Mouse (Mus musculus) MEL (cell line): ENCODE measurements at regions not wholly inside any gene's neighbourhood (a gene's known extent, or its start where the extent isn't known, plus 50 kb on each side); places are given as distances from the start of the nearest gene placed in this dataset.

ENCODE experiments used
- DNase-seq: peaks from one replicate; pipeline ENCODE4 v3.0.0; 2011; ENCODE audit warnings: low read depth, low spot score
- H3K27ac ChIP-seq: 2 replicates; pipeline ENCODE4 v1.5.1; 2012; ENCODE audit warnings: low read depth, mild to moderate bottlenecking, control low read depth, low read length, moderate library complexity; ENCODE audit not compliant: control insufficient read depth
- H3K27me3 ChIP-seq, 2 experiments: fragments of 150-350 bp in 1 of 2; sonication (generic) in 1 of 2; 2 replicates each; pipeline ENCODE4 v1.6.1; 2012; ENCODE audit warnings: low read length in 2 of 2, mild to moderate bottlenecking in 2 of 2, improper control_type of control experiment in 1 of 2, moderate library complexity in 1 of 2; ENCODE audit not compliant: insufficient read depth in 2 of 2, control insufficient read depth in 1 of 2
- H3K36me3 ChIP-seq, 2 experiments: 2 replicates each; pipeline ENCODE4 v1.6.1; 2012 to 2014; ENCODE audit warnings: low read length in 2 of 2, improper control_type of control experiment in 1 of 2, inconsistent platforms in 1 of 2, mild to moderate bottlenecking in 1 of 2; ENCODE audit not compliant: insufficient read depth in 2 of 2, control insufficient read depth in 1 of 2
- H3K4me1 ChIP-seq, 2 experiments: fragments of 150-350 bp in 1 of 2; sonication (generic) in 1 of 2; 2 replicates each; pipeline ENCODE4 v1.6.1; 2012; ENCODE audit warnings: low read length in 2 of 2, improper control_type of control experiment in 1 of 2, mild to moderate bottlenecking in 1 of 2; ENCODE audit not compliant: insufficient read depth in 2 of 2, control insufficient read depth in 1 of 2
- H3K4me3 ChIP-seq, 2 experiments: fragments of 150-350 bp in 1 of 2; sonication (generic) in 1 of 2; 2 replicates each; pipeline ENCODE4 v1.5.1; 2012; ENCODE audit warnings: low read depth in 2 of 2, low read length in 2 of 2, mild to moderate bottlenecking in 2 of 2, moderate library complexity in 2 of 2, control low read depth in 1 of 2, improper control_type of control experiment in 1 of 2; ENCODE audit not compliant: control insufficient read depth in 1 of 2, insufficient read depth in 1 of 2
- H3K79me2 ChIP-seq: 2 replicates; pipeline ENCODE4 v1.6.1; 2012; ENCODE audit warnings: mild to moderate bottlenecking, low read length, moderate library complexity; ENCODE audit not compliant: control insufficient read depth, poor library complexity, insufficient read depth
- H3K9ac ChIP-seq: 2 replicates; pipeline ENCODE4 v1.6.1; 2012; ENCODE audit warnings: low read depth, mild to moderate bottlenecking, control low read depth, low read length, moderate library complexity; ENCODE audit not compliant: control insufficient read depth, poor library complexity, severe bottlenecking
- H3K9me3 ChIP-seq: fragments of 150-350 bp; sonication (generic); replicated peaks from 2 replicates; pipeline ENCODE4 v1.6.1; 2012; ENCODE audit warnings: mild to moderate bottlenecking, low read length, improper control_type of control experiment, moderate library complexity; ENCODE audit not compliant: insufficient read depth
- ELF1 ChIP-seq: IDR thresholded peaks from 2 replicates; pipeline ENCODE4 v1.6.1; 2014; ENCODE audit warnings: low read depth, mild to moderate bottlenecking, inconsistent platforms, low read length, improper control_type of control experiment, moderate library complexity
- ETS1 ChIP-seq: IDR thresholded peaks from 2 replicates; pipeline ENCODE4 v1.6.1; 2012; ENCODE audit warnings: low read depth, mild to moderate bottlenecking, inconsistent platforms, low read length, improper control_type of control experiment, moderate library complexity
- GABPA ChIP-seq: IDR thresholded peaks from 2 replicates; pipeline ENCODE4 v1.6.1; 2012; ENCODE audit warnings: low read depth, mild to moderate bottlenecking, inconsistent platforms, low read length, improper control_type of control experiment, moderate library complexity
- GATA1 ChIP-seq: IDR thresholded peaks from 2 replicates; pipeline ENCODE4 v1.6.1; 2011; ENCODE audit warnings: low read depth, low read length, improper control_type of control experiment
- KAT2A ChIP-seq: conservative IDR thresholded peaks from 2 replicates; pipeline ENCODE4 v1.6.1; 2012; ENCODE audit warnings: low read depth, low read length, improper control_type of control experiment, inconsistent platforms
- MAFK ChIP-seq: IDR thresholded peaks from 2 replicates; pipeline ENCODE4 v1.6.1; 2011; ENCODE audit warnings: low read depth, mild to moderate bottlenecking, low read length, improper control_type of control experiment, borderline replicate concordance
- MAX ChIP-seq: IDR thresholded peaks from 2 replicates; pipeline ENCODE4 v1.6.1; 2011; ENCODE audit warnings: low read length, improper control_type of control experiment
- MAZ ChIP-seq: IDR thresholded peaks from 2 replicates; pipeline ENCODE4 v1.6.1; 2012; ENCODE audit warnings: low read depth, mild to moderate bottlenecking, inconsistent platforms, low read length, improper control_type of control experiment
- MEF2A ChIP-seq: IDR thresholded peaks from 2 replicates; pipeline ENCODE4 v1.6.1; 2014; ENCODE audit warnings: low read depth, mild to moderate bottlenecking, inconsistent platforms, low read length, improper control_type of control experiment; ENCODE audit not compliant: poor library complexity, insufficient replicate concordance, severe bottlenecking; ENCODE audit errors: extremely low read depth
- MXI1 ChIP-seq: IDR thresholded peaks from 2 replicates; pipeline ENCODE4 v1.6.1; 2011; ENCODE audit warnings: mild to moderate bottlenecking, low read depth, low read length, improper control_type of control experiment
- MYC ChIP-seq: IDR thresholded peaks from 2 replicates; pipeline ENCODE4 v1.6.1; 2011; ENCODE audit warnings: low read depth, mild to moderate bottlenecking, low read length, improper control_type of control experiment, moderate library complexity
- NRF1 ChIP-seq: IDR thresholded peaks from 2 replicates; pipeline ENCODE4 v1.6.1; 2014; ENCODE audit warnings: low read depth, mild to moderate bottlenecking, inconsistent platforms, low read length, improper control_type of control experiment, moderate library complexity; ENCODE audit not compliant: poor library complexity, insufficient read depth, severe bottlenecking
- POLR2AphosphoS5 ChIP-seq: IDR thresholded peaks from 2 replicates; pipeline ENCODE4 v1.6.1; 2012; ENCODE audit warnings: low read depth, borderline replicate concordance, mild to moderate bottlenecking, inconsistent platforms, low read length, moderate library complexity, mixed read lengths
- SIN3A ChIP-seq: IDR thresholded peaks from 2 replicates; pipeline ENCODE4 v1.6.1; 2012; ENCODE audit warnings: low read length, improper control_type of control experiment, inconsistent platforms
- SMC3 ChIP-seq: IDR thresholded peaks from 2 replicates; pipeline ENCODE4 v1.6.1; 2011; ENCODE audit warnings: low read depth, low read length, improper control_type of control experiment
- TAL1 ChIP-seq: IDR thresholded peaks from 2 replicates; pipeline ENCODE4 v1.6.1; 2012; ENCODE audit warnings: mild to moderate bottlenecking, inconsistent platforms, low read length, moderate library complexity, mixed read lengths
- TCF12 ChIP-seq: IDR thresholded peaks from 2 replicates; pipeline ENCODE4 v1.6.1; 2014; ENCODE audit warnings: low read depth, mild to moderate bottlenecking, inconsistent platforms, low read length, improper control_type of control experiment, moderate library complexity
- USF1 ChIP-seq: IDR thresholded peaks from 2 replicates; pipeline ENCODE4 v1.6.1; 2014; ENCODE audit warnings: low read depth, mild to moderate bottlenecking, inconsistent platforms, low read length, improper control_type of control experiment, moderate library complexity
- USF2 ChIP-seq, 2 experiments: IDR thresholded peaks; 2 replicates each; pipeline ENCODE4 v1.6.1; 2011 to 2012; ENCODE audit warnings: improper control_type of control experiment in 2 of 2, low read length in 2 of 2, borderline replicate concordance in 1 of 2, inconsistent platforms in 1 of 2, low read depth in 1 of 2, mild to moderate bottlenecking in 1 of 2; ENCODE audit not compliant: insufficient read depth in 1 of 2
- ZMIZ1 ChIP-seq: IDR thresholded peaks from 2 replicates; pipeline ENCODE4 v1.6.1; 2012; ENCODE audit warnings: low read depth, mild to moderate bottlenecking, inconsistent platforms, low read length, improper control_type of control experiment, moderate library complexity
- ZNF384 ChIP-seq: IDR thresholded peaks from 2 replicates; pipeline ENCODE4 v1.6.1; 2012; ENCODE audit warnings: low read depth, mild to moderate bottlenecking, inconsistent platforms, low read length, improper control_type of control experiment

DNA sequence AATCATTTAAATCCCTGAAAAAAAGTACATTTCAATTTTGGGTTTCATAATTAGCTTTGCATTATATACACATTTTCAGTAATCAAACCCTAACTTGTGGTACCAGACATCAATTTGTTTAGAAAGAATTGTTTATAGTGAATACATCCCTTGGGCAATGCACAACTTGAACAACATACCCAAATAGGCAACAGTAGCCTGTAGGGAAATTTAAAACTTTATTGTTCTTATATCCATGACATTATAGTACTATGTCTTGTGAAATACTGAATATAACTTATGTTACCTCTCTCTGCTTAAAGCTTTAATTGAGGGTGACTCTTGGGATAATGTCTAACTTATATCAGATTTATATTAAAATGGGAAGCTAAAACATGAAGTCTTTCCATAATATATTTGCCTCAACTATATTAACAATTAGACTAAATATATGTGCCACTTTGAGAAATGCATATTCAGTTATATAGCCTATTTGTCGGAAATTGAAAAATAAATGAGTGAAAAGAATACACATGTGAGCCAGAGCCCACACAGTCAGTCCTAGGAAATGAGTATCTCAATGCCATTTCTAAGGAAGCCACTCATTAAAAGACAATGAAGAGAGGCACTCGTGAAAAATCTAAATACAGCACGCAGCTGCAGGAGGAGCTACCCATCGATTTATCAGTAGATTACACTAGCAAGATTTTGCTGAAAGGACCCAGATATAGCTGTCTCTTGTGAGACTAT, 458.1 kb upstream of the Slitrk6 start:
- no peaks in the 10 kb centered on the region for H3K9me3 ChIP-seq
- H3K4me3 ChIP-seq: no peak overlapping the region
- H3K9ac ChIP-seq: no peak overlapping the region
- no peaks in the 10 kb centered on the region for H3K4me1 ChIP-seq
- no peak overlapping the region for H3K27ac ChIP-seq
- TF ChIP-seq SIN3A (no peak), MAZ (no peak), GABPA (no peak), MAFK (no peak), MYC (no peak), TCF12 (no peak), MXI1 (no peak)
- H3K79me2 ChIP-seq: no peaks in the 10 kb centered on the region
- H3K36me3 ChIP-seq: no peaks in the 10 kb centered on the region
- H3K27me3 ChIP-seq: no peaks in the 10 kb centered on the region
- no peak for DNase-seq

GRCm38 (mm10) chr14:111226926-111227325, 448.0 kb upstream of the Slitrk5 start:
- DNase-seq: no peak
- no peaks in the 10 kb centered on the region for H3K9me3 ChIP-seq
- no peaks in the 10 kb centered on the region for H3K79me2 ChIP-seq
- no peaks in the 10 kb centered on the region for H3K27me3 ChIP-seq
- no peak overlapping the region for H3K27ac ChIP-seq
- no peaks in the 10 kb centered on the region for H3K4me1 ChIP-seq
- no peak overlapping the region for H3K4me3 ChIP-seq
- TF ChIP-seq USF2 (IDR thresholded peaks at IDR 0.05; ENCODE audit: borderline replicate concordance in 1 of 2, insufficient read depth in 1 of 2, low read depth in 1 of 2, low read length in 2 of 2) (no peak), MAFK (no peak), POLR2AphosphoS5 (no peak), MAX (no peak), KAT2A (no peak), ELF1 (no peak), ZMIZ1 (no peak), NRF1 (no peak), ETS1 (no peak), TAL1 (no peak), SIN3A (no peak), MEF2A (no peak), ZNF384 (no peak), SMC3 (no peak), GABPA (no peak), GATA1 (no peak), USF1 (no peak), MAZ (no peak)
- TF ChIP-seq, all 39 proteins: peak for 0
- Histone ChIP-seq H3K9ac (no peak overlapping the region), H3K36me3 (no peaks in the 10 kb centered on the region)
